Mouse (Mus musculus): Measurements from ENCODE around the gene Szrd1.
"Not testable (repeated sequence)": the region's sequence is repeated elsewhere in the genome, so short reads cannot be mapped to it uniquely, and the experiment has no call there.

The Szrd1 gene

DNA sequence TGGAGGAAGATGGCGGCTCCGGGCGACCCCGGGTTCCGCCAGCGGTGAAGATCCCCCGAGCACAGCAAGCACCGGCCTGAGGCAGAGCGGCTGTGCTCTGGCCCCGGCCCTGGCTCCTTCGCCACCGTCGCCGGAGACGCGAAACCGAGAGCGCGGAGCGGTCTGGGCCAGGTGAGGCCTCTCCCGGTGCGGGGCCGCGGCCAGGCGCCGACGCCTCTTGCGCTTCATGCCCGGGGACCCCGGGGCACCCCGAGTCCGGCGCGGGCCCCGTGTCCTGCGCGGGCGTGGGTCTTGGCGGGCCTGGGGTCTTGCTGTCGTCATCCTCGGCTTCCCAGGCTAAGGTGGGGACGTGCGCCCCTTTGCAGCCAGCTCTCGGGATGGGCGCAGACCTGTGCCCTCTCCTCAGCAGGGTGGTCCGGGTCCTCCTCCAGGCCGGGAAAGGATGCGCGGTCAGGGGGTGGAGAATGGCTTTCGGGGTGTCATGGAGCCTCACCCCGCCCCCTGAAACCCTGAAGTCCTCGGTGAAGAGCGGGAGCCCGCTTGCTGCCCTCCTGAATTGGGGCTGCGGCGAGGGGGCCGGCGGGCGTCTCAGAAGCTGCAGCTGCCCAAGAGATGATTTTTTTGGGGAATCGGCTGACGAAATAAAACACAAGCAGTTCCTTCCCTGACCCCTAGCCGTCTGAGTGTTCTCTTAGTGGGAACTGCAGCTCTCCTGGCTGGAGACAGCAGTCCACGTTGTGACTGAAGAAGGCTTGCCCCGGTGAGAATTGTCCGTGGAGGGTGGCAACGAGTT is 8.6 kb upstream of the Szrd1 start:
- no peak for DNase-seq (ENCODE audit: extremely low read depth, low read depth)

DNA sequence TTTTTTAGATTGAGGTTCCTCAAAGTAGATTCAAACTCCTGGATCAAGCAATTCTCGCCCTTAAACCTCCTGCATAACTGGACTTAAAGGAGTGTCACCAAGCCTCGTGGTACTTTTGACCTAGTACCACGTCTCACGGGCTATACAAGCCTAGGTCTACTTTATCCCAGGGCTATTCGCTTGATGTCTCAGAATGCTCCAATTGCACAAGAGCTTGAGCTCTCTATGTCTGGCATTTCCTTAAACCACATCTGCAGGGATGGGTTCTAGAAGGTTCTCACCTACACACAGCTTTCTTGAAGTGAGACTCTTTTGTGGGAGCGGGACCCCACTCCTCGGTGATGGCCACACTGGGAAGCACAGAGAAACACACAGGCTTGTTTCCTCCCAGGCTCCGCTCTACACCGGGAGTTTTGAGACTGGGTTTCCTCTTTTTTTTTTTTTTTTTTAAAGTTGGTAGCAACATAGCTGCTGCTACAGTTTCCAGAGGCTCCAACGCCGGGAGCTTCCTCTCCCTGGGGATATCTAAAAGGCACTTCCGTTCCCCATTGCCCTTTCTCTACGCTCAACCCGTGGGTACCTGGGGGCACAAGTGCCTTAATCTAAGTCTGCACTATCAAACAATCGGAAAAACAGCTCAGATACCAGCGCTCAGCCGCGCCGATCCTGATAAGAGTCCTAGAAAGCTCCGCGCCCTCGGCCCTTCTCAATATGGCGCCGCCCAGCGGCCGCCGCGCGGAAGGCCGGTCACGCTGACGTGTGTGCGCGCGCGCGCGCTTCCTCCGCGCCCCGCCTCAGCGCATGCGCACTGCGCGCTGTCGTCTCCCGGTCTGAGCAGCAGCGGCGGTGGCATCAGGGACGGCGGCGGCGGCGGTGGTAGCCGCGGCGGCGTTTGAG is 7.8 kb upstream of the Szrd1 start, which contains the start of gene Fbxo42:
Gene Fbxo42, plus strand, starts transcription at position 802 of the 897 bp plus-strand sequence.
- peak; percentile 57 for DNase-seq (ENCODE audit: extremely low read depth, low read depth)

DNA sequence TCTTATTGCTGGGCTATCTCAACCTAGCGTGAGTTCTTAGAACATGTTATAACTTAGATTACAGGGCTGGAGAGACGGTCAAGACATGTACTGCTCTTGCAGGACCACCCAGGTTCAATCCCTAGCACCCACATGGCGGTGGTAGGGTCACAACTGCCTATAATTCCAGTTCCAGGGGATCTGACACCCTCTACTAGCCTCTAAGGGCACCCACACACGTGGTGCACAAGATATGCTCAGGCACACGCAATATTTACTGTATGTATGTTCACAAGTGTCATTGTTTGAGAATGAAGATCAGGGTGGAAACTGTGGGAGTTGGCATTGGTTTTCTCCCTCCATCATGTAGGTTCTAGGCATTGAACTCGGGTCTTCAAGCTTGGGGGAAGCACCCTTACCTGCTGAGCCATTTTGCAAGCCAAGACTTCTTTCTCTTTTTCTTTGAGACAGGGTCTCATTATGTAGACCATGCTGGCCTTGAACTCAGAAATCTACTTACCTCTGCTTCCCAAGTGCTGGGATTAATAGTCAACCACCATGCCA is 7.0 kb upstream of the Szrd1 start:
- peak; percentile 35 for DNase-seq (ENCODE audit: extremely low read depth, low read depth)

DNA sequence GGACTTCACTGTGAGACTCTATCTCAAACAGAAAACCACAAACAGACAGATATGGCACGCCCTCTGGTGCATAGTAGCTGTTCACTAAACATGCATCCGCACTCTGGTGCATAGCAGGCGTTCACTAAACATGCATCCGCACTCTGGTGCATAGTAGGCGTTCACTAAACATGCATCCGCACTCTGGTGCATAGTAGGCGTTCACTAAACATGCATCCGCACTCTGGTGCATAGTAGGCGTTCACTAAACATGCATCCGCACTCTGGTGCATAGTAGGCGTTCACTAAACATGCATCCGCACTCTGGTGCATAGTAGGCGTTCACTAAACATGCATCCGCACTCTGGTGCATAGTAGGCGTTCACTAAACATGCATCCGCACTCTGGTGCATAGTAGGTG is 5.5 kb upstream of the Szrd1 start:
- not testable (repeated sequence) for DNase-seq (ENCODE audit: extremely low read depth, low read depth)

DNA sequence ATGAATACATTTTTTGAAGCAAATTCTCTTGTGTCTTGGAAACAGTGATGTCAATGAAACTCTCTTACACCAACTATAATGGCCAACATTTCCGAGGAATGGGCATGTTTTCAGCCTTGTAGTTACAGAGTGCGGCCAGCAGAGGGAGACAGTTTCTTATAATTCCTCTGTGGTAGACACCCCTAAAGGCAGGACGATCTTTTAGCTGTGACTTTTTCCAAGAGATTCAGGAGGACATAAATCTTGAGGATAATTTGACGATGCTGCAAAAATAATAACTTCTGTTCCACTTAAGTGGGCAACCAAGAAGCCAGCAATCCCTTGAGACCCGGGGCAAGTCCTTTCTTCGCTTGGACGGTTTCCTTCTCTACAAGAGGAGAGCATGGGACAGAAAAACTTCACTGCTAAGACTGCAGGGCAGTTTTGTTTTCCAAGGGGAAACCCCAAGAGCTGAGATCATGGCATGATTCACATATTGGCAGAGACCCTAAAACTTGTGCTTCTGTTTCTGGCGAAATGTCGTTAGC is 2.8 kb upstream of the Szrd1 start:
- peak; percentile 69 for DNase-seq (ENCODE audit: extremely low read depth, low read depth)

DNA sequence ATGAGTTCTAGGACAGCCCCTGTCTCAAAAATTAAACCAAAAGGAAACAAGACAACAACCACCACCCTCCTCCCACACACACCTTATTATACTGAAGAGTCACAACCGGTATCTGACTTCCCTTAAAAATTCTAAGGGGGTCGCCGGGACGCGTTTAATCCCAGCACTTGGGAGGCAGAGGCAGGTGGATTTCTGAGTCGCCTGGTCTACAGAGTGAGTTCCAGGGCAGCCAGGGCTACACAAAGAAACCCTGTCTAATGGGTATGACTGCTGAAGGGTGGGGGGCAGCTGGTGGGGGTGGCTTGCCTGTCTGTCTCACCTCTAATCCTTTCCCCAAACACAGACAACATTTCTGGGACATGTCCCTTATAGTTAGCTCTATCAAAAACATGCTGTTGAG is 1.4 kb upstream of the Szrd1 start:
- DNase-seq (ENCODE audit: extremely low read depth, low read depth), result no peak

DNA sequence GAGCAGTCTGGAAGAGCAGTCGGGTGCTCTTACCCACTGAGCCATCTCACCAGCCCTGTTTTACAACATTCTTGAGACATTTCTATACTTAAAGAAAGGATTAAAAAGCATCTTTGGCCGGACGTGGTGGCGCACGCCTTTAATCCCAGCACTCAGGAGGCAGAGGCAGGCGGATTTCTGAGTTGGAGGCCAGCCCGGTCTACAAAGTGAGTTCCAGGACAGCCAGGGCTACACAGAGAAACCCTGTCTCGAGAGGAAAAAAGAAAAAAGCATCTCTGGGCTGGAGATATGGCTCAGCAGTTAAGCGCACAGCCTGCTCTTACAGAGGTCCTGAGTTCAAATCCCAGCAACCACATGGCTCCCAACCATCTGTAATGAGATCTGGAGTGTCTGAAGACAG is 779 bp upstream of the Szrd1 start:
- not testable (repeated sequence) for DNase-seq (ENCODE audit: extremely low read depth, low read depth)

DNA sequence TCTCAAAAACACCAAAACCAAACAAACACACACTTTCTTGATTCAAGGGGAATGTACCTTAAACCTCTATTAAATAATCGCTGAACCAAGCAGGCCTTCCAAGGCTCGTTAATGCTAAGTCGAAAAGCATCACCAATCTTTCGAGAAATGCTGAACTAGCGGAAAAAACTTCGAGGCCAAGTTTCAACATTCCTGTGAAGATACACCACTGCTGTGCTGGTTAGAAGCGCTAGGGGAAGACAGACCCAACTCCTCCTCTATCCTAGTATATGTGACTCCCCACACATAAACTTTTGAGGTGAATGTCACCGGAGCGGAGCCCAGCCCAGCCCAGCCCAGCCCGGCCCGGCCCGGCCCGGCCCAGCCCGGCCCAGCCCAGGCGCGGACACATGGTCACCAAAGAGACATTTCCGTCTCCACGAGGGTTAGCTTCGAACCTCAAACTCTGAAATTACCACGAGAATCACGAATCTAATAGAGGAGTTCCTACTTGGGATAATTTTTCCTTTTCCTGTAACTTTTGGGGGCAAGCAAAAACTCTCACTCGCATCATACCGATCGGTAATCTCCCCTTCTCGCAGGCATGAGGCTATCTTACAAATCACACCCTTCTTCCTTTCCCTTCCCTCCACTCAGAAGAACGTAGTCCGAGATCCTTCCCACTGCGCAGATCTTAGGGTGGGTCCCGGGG is 1.0 kb downstream of the Szrd1 start:
- DNase-seq (ENCODE audit: extremely low read depth, low read depth), result peak; percentile 41

DNA sequence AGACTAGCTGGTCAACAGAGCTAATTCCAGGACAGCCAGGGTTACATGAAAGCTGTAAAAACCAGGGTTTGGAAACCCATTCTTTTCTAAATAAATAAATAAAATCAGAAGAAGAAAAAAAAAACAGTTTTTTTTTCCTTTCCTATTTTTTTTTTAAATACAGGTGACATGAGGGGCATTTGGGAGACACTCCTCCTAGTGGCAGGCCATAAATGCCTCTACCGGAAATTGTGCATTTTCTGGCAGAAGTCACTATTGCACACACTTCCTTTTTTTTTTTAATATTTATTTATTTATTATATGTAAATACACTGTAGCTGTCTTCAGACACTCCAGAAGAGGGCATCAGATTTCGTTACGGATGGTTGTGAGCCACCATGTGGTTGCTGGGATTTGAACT is 1.8 kb downstream of the Szrd1 start:
- DNase-seq (ENCODE audit: extremely low read depth, low read depth), result not testable (repeated sequence)

DNA sequence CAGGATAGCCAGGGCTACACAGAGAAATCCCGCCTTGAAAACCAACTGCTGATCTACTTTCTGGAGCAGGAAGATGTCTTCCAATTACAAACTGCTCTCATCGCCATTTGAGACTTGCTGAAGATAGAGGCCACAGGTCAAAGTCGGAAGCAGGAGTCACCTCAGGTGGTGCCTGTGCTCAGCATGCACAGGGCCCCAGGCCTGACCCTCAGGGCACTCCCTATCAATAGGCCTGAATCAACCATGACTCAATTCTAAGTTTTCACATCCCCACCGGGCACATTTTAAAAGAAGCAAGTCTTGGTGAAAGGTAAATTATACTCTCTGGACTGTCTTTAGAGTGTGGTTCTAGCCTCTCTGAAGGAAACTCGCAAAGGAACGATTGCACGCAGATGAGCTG is 3.4 kb downstream of the Szrd1 start:
- no peak for DNase-seq (ENCODE audit: extremely low read depth, low read depth)

DNA sequence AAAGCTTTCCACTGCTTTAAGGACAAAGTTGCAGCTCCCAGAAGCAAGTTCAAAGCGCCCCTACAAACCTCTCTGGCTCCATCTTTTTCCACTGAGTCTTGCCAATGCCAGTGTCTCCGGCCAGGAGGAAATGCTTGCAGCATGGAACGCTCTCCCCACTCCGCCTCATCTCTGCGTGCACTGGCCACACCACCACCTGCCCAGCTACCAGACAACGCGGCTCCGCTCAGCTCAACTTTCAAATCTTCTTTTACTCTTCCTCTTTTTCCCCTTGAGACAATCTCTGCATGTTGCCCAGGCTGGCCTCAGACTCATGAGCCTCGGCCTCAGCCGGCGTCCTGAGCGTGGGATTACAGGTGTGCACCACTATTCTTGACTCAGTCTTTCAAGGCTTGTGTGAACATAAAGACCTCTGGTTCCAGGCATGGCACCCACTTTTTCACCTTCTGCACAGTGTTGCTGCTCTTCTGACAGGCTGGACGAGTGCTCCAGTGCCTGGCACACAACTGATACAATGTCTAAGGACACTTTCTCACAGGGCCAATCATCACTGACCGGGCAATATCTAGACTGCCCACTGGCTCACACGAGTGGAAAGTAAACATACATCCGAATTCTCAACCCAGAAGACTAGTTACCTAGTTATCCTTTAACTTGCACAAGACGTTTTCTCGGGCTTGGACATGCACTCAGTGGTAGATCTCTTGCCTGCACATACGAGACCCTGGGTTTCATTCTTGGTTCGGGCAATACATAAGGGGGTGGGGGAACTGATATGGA is 4.6 kb downstream of the Szrd1 start:
- DNase-seq (ENCODE audit: extremely low read depth, low read depth), result no peak

DNA sequence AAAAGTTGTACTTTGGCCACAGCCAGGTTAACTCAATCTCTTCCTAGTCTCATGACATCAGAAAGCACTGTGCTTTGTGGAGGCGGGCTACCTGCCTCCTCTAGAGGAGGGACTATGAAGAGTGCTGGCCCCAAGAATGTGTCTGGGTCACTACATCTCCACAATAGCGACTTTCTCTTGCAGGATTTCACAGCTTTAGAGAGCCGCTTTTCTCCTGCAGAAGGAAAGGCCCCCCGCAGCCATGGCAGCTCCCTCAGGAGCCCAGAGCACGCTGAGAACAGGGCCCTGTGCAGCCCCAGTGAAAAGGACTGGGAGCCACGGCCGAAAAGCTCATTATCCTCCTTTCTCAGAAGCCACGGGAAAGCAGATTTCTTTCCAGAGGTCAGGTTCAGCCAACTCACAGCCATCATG is 5.5 kb downstream of the Szrd1 start:
- no peak for DNase-seq (ENCODE audit: extremely low read depth, low read depth)

DNA sequence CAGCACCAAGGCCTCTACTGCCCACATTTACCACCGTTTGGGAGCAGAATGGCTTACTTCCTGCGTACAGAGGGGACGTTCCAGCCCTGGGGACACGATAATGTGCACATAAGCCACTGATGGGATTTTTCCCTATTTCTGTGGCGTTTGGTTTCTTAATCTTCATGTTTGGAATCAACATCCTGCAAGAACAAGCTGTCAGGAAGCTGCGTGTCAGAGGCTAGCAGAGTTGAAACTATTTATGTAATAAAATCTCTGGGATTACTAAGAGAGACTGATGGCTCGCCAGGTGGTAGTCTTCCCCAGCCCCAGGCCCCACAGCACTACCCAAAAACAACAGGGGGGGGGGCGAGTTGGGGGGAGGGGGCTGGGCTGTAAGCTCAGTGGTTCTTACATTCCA is 6.3 kb downstream of the Szrd1 start:
- no peak for DNase-seq (ENCODE audit: extremely low read depth, low read depth)

DNA sequence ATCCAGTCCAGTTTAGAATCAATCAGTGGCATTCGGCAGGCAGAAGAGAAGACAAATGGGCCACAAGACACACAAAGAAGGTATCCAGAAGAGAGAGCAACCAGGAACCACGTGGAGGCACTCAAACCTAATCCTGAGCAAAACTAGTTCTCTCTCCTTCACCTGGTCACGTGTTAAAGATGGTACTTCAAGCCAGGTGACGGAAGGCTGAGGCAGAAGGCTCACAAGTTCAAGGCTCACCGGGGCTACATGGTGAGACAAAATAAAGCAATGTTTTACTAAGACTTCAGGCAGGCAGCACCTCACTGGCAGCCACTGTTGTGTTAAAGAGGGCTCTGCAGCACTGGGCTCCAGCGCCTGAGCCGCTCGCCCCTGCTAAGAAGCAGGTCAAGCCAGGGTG is 7.4 kb downstream of the Szrd1 start:
- DNase-seq (ENCODE audit: extremely low read depth, low read depth), result no peak

DNA sequence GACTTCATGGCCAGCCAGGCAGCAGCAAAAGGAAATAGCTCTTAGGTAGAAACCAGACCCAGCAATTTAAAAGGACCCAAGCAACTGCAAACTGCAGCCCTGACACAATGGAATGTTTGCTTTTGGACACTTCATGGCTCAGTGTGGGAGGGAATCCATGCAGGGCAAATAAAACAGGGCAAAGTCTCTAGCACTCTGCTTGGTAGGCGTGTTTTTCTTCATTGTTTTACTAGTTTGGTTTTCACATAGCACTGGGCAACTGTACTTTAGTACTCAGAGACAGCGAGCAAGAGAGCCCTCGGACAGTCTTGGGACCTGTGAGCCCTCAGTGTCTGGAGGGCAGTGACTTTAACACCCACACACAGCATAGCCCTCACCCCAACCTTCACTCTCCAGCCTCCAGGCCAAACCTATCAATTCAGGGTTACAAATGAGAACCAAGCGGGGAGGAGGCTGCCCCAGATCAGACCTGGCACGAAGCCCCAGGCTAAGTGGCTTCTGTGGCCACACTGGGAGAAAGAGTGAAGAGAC is 8.0 kb downstream of the Szrd1 start:
- DNase-seq (ENCODE audit: extremely low read depth, low read depth), result no peak

DNA sequence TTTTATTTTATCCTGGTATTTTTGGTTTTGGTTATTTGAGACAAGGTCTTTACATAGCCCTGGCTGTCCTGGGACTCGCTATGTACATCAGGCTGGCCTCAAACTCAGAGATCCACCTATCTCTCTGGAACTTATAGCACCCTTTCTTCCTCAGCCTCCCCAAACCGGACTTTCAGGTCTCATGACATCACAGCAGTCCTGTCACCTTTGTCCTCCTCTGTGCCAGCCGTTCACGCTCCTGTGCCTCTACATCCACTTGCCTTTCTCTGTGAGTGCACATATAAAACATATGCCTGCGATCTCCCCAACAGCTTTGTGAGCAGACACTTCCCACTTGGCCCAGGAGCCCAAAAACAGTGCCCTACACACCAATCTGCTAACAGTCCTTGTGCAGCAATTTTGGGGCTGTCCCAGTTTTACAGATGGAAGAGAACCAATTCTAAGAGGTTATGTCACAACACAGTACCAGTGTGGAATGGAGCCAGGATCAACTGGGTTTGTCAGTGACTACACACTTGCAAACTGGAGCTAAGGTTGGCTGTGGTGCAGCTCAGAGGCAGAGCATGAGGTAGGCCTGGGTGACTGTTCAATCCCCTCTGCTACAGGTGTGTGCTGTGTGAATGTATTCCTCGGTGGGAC is 8.8 kb downstream of the Szrd1 start:
- no peak for DNase-seq (ENCODE audit: extremely low read depth, low read depth)

DNA sequence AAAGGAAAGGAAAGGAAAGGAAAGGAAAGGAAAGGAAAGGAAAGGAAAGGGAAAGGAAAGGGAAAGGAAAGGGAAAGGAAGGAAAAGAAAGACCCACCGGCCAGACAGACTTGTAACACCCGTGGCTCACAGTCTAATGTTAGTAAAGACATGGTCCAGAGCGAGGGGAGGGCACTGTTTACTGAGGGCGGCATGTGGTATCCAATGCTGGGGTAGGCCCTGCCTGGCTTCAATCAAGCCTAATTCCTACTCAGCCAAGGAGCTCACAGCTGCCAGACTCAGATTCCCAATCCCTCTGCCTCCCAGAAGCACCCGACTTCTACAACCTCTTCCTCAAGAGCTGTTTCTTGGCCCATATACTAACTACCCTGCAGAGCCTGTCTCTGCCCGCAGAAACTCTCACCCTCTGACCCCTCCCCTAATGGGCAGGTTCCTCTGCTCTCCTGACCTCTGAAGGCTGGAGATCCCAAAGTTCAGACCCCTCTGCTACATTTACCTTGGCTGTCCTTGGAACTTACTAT is 10.3 kb downstream of the Szrd1 start:
- no peak for DNase-seq (ENCODE audit: extremely low read depth, low read depth)

DNA sequence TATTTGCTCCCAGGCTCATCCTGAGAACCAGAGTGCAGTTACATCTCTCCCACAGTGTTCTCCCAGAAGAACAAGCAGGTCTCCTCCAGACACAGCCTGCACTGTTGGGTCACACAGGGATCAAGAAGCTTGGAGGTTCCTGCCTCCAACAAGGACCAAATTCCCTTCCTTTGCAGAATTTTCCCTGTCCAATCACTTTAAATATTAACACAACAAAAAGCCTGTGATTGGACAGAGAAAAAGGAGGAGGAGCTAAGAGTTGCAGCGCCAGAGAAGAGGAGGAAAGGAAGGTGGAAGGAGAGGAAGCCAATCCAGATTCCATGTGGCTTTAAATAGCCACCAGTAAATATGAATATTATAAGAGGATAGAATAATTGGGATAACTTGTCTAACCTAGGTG is 16.5 kb downstream of the Szrd1 start:
- no peak for DNase-seq (ENCODE audit: extremely low read depth, low read depth)

DNA sequence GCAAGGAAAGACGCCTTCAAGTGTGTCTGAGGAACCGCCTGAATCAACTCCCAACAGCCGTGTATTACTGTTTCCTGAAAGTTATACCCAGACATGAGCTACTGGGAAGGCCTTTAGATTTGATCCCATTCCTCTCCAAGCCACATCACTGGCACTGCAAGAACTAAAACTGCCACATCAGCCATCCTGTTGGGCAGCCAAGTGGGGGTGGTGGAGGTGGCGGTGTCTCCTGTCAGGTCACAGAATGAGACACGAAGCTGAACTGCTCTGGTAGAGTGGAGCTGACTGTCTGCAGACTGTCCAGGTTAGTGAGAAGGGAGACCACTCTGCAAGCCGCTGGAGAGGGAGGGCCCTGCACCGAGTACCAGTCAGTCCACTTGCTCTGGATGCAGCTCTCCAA is 16.9 kb downstream of the Szrd1 start:
- no peak for DNase-seq (ENCODE audit: extremely low read depth, low read depth)

DNA sequence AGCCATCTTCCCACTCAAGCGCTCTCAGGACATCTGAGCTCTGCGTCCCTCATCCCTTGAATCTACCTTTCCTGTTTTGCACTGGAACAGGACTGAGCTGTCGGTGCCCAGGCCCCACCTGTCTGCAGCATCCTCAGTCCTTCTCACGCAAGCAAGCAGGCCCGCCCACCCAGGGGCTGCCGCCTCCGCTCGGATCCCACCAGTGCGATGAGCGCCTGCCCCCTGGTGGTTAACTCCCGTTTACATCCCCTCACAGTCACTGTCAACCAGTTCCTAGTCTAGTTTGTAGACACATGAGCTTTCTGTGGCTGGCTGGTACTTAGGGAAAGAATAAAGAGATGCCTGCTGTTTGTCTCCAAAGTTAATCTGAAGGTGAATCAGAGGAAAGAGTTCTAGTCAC is 18.9 kb downstream of the Szrd1 start:
- DNase-seq (ENCODE audit: extremely low read depth, low read depth), result no peak

Measured in MEL-GATA-1-ER (cell line).